Mouse (Mus musculus) cortical plate, adult 2 months (tissue): ENCODE data around the gene Rere.

Source experiments
- CTCF ChIP-seq: fragments of 200-500 bp; IDR thresholded peaks from 2 replicates; pipeline ENCODE4 v1.5.1; 2011; ENCODE audit warnings: mild to moderate bottlenecking, control low read depth, low read length; ENCODE audit not compliant: insufficient read depth; ENCODE audit errors: extremely low read depth
- POLR2A ChIP-seq: fragments of 200-500 bp; IDR thresholded peaks from 2 replicates; pipeline ENCODE4 v1.6.1; 2011; ENCODE audit warnings: mild to moderate bottlenecking, low read length, control low read depth; ENCODE audit not compliant: insufficient read depth; ENCODE audit errors: extremely low read depth

- TF ChIP-seq POLR2A (no peak), CTCF (peak; percentile 43)
Measured at GRCm38 (mm10) chr4:150260745-150261144, 20.7 kb upstream of the Rere start.
